Mouse (Mus musculus) megakaryocyte-erythroid progenitor cell, adult 5-6 weeks (primary cell): ENCODE results near the gene Zbed5. TPM values are rescaled to one million over a fixed set of nuclear protein-coding genes. Genes with fewer than 3 reads are reported as not detected.
"Not testable (repeated sequence)": the region's sequence is repeated elsewhere in the genome, so short reads cannot be mapped to it uniquely, and the experiment has no call there.

Source experiments
- ATAC-seq: replicated peaks from 2 replicates; pipeline ENCODE4 v1.8.0; 2016; ENCODE audit warnings: mild to moderate bottlenecking, inconsistent platforms; ENCODE audit not compliant: severe bottlenecking, poor library complexity, low FRiP score, low TSS enrichment
- total RNA-seq, 2 experiments: library from RNA; stranded (forward) in 1 of 2; stranded (reverse) in 1 of 2; fragments of 200-1000, 215-1000 nt in 1 of 2; fragments of >200 nt in 1 of 2; fragmentation: Nextera tagmentation in 1 of 2; gene quantifications; 2 replicates each; pipeline ENCODE4 v1.2.3; 2014 to 2017

Gene Zbed5
- 0.98 and 2.6 TPM in 2 replicates for total RNA-seq (2014; fragmentation: Nextera tagmentation)
- total RNA-seq (2017) = 2.1 and 4.7 TPM in 2 replicates

DNA sequence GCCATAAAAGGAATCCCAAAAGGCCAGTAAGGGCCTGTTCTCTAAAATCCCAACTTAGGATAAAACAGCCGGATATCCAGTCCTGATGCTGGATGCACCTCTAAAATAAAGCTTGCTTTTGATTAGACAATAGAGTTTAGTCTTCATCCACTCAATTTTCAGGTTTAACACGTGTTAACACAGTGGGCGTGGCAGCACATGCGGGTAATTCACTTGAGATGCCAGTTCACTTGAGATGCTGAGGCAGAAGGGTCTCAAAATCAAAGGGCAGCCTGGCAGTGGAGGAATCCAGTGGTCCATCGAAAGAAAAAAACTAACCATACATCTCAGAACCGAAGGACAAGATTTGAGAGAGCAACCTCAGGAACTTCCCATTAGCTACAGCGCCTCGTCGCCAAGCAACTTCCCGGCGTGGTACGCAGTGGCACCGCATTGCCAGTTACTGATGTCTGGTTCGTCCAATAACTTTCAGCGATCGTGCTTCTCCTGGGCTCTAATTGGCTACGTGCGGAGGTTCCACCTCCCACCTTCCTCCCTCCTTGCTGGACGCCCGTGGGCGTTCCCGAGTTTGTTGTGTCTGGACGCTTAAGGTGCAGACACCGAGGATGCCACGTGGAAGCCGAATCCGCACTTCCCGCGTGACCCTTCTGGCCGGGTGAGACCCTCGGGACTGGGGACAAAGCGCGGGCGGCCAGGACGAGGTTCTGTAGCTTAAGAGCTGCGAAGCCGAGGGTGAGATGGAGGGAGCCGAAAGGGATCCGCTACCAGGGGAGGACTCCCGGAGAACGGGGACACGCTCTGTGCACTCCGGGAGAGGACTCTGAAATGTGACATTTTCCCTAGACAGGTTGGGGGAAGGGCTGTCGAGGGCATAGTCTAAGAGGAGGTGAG, at the start of gene Zbed5:
Zbed5 (plus strand) TSS at position 526 of the 891 bp plus-strand sequence.
- ATAC-seq = peak; percentile 100

GRCm38 (mm10) chr5:129846752-129847557, 48.6 kb upstream of the Zbed5 start, which contains the start of gene Sumf2:
Sumf2 (plus strand) TSS chr5:129846986.
- ATAC-seq = peak; percentile 96

- no peak; the same call in 1 of the 2 replicates for ATAC-seq
Observed at GRCm38 (mm10) chr5:129847558-129847820, 48.0 kb upstream of the Zbed5 start.

DNA sequence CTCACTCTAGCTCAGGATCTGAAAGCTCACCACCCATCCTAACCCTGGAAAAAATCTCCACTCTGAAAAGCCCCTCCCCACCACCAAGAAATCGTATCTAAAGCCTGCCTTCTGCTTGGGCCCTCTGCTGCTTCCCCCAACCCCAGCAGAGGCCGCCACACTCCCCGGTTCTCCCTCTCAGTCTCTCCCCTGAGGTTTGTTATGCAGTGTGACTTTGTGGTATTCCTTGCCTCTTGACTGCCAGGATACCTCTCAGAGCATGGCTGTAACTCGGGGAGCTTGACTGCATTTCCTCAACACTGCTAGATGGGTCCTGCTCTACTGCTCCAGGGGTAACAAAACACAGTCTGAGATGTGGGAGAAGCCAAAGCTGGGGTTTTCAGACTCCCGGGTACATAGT, 40.4 kb upstream of the Zbed5 start:
- no peak for ATAC-seq

DNA sequence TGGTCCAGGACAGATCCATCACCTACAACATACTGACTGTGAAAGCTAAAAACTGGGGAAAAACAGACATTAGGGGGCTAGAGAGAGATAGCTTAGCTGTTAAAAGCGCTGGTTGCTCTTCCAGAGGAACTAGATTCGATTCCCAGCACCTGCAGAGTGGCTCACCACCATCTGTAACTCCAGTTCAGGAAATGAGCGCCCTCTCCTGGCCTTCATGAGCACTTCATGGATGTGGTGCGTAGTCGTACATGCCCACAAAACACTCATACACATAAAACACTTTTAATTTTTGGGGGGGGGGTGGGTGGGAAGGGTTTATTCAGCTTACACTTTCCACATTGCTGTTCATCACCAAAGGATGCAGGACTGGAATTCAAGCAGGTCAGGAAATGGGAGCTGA, 39.1 kb upstream of the Zbed5 start:
- no peak for ATAC-seq

- no peak for ATAC-seq
Observed at GRCm38 (mm10) chr5:129862325-129862724, 33.2 kb upstream of the Zbed5 start.

- peak; percentile 67 for ATAC-seq
Observed at GRCm38 (mm10) chr5:129864467-129864866, 31.1 kb upstream of the Zbed5 start.

GRCm38 (mm10) chr5:129865841-129866240, 29.7 kb upstream of the Zbed5 start:
- ATAC-seq = 0 out of 2 replicates have a peak, but pooled peaks have one; percentile 9

DNA sequence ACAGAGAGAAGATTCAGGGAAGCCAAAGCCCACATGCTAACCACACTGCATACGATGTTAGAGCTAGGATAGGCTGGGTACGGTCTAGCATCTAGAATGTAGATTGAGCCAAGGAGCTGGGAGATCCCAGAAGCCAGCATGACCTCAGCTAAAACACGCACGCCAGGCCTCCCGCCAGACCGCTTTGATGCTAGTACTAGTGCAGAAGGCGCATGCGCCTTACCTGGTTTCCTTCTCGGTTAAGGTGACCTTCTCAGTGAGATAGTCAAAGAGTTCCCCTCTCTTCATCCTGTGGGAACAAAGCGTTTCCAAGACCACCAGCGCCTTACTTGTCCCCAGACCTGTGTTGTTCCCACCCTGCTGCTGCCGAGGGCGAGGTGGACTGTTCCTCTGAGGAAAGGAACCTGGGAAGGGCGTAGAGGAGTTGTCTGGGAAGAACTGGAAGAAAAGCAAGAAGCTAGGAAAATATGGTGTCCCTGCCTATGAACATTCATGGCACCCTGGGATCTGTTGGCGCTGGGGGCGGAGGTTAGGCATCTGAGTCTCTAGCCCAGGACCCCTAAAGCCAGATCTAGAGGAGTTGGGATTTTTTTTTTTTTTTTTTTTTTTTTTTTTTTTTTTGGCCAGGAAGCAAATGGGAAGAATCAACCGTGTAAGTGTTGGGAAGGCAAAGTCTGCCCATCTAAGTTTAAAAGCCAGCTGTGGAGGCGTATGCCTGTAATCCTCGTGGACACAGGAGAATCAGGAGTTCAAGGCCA, 26.1 kb upstream of the Zbed5 start:
- ATAC-seq = no peak

DNA sequence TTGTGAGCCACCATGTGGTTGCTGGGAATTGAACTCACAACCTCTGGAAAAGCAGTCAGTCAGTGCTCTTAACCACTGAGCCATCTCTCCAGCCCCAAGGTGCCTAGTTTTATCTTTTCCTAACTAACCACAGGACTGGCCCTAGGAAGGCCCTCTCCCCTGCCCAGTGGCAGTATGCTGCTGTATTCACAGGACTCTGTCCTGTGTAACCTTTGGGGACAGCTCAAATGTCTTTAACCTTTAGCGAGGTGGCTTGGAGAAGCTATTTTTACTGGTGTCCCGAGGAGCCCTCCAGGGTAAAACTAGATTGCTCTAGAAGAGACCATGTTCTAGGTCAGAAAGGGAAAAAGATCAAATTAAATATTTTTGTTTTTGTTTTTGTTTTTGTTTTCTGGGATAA, 24.3 kb upstream of the Zbed5 start:
- no peak for ATAC-seq

DNA sequence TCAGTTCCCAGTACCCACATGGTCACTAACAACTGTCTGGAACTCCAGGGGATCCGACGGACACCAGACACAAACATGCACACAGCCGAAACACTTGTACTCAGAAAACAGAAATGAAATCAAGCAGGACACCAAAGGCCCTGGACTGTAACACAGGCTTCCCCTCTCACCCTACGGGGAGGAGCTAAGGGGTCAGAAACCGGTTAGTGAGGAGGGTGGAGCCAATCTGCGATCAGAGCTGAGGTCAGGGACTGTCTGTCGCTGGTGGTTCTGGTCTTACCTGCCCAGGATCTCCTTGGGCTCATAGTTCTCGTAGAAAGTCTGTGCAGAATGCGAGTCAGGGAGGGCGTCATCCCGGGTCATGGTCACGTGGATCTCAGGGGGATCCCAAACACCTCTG, 21.6 kb upstream of the Zbed5 start:
- no peak for ATAC-seq

GRCm38 (mm10) chr5:129875098-129875497, 20.4 kb upstream of the Zbed5 start:
- ATAC-seq = no peak

DNA sequence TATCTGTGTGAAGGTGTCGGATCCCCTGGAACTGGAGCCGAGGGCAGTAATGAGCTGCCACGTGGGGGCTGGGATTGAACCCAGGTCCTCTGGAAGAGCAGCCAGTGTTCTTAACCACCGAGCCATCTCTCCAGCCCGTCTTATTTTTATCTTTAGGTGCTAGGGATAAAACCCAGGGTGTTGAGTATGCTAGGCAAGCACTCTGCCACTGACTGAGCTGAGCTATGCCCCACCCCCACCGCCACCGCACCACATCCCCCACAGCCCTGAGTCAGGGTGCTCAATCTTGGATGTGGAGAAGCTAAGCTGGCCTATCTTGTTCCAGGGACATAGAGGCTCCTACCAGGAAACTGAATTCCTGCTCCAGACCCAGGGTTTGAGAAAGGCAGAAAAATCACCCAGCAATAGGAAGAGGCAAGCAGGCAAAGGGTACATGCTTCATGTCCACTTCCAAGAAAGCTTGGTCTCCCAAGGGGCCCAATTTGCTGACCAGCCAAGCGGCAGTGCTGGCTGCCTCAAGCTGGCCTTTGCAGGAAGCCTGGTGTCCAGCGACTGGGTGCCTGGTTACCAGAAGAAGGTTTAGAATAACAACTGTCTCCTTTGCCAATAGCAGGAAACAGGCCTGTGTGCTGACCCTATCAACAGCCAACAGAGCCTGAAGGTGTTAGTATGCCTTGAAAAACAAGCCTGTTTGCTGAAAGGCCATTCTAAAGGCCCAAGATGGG, 17.6 kb upstream of the Zbed5 start:
- ATAC-seq = no peak

DNA sequence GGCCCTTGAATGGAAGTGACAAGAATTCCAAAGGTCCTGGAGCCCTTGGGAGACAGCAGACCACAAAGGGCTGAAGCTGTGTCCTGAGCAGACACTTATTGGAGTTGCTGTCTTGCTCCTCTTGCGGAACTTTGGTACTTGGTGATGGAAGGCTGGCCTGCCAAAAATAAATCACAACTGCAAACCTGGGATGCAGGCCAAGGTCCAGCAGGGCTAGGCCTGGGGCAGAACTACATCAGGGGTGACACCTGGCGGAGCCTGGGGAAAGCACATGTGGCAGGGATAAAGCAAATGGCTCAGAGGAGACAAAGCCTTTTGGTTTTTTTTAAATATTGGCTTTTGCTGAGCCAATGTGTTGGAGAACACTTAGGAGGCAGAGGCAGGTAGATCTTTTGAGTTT, 16.6 kb upstream of the Zbed5 start:
- no peak for ATAC-seq

GRCm38 (mm10) chr5:129879888-129880287, 15.6 kb upstream of the Zbed5 start:
- ATAC-seq = no peak

- ATAC-seq = peak; percentile 40
Observed at GRCm38 (mm10) chr5:129886271-129886670, 9.3 kb upstream of the Zbed5 start.

DNA sequence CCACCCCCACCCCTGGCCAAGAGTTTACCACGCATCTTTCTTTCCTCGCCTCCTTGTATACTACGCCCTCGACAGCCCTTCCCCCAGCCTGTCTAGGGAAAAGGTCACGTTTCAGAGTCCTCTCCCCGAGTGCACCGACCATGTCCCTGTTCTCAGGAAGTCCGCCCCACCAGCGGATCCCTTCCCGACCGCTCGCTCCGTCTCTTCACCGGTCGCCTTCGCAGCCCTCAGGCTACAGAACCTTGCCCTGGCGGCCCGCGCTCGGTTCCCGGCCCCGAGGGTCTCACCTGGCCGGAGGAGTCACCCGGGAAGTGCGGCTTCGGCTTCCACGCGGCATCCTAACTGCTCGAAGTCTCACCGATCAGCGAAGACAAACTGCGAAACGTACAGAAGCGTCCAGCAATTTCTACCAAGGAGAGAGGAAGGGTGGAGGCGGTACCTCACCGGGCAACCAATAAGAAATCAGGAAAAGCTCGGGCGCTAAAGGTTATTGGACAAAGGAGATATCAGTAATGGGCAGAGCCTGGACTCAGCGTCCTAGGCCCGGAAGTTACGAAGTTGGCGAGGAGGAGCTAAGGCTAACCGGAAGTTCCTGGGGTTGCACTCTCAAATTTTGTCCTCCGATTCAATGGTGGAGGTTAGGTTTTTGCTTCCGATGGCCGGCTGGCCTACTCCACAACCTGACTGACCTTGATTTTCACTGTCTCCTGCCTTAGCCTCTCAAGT, 8.4 kb upstream of the Zbed5 start, which contains the start of gene Chchd2:
Chchd2 (minus strand) TSS at position 560 of the 726 bp plus-strand sequence.
- peak; percentile 96 for ATAC-seq

- not testable (repeated sequence) for ATAC-seq
Observed at GRCm38 (mm10) chr5:129890390-129890789, 5.1 kb upstream of the Zbed5 start.
